Mouse (Mus musculus): ENCODE data around the gene Grin3a. TPM values are rescaled to one million over a fixed set of nuclear protein-coding genes. Genes with fewer than 3 reads are reported as not detected.
A peak's percentile ranks its signal among the peaks of the same experiment; 100 is the strongest.
"Not testable (repeated sequence)": the region's sequence is repeated elsewhere in the genome, so short reads cannot be mapped to it uniquely, and the experiment has no call there.

Grin3a gene
- total and polyA plus RNA-seq, 3 experiments: 0.04 to 0.10 TPM; not detected in 1

GRCm38 (mm10) chr4:49628941-49629340 lies 216.6 kb downstream of the Grin3a start:
- Histone ChIP-seq H3K36me3 (ENCODE audit: control insufficient read depth in 1 of 2, insufficient read depth in 2 of 2, low read length in 2 of 2) (peaks cover 2 to 6% of the 10 kb centered on the region in 2 experiments; a peak in 3 of 4 replicates), H3K9ac (ENCODE audit: control insufficient read depth, low read depth, low read length, poor library complexity, severe bottlenecking) (no peak overlapping the region), H3K9me3 (replicated peaks; ENCODE audit: insufficient read depth, low read length) (no peaks in the 10 kb centered on the region), H3K4me3 (ENCODE audit: control insufficient read depth in 1 of 2, insufficient read depth in 1 of 2, low read depth in 2 of 2, low read length in 2 of 2) (no peak overlapping the region), H3K27ac (ENCODE audit: control insufficient read depth, low read depth, low read length) (no peak overlapping the region), H3K4me1 (ENCODE audit: control insufficient read depth in 1 of 2, insufficient read depth in 2 of 2, low read length in 2 of 2) (peaks cover 2 to 3% of the 10 kb centered on the region in 2 experiments; a peak in 2 of 4 replicates), H3K27me3 (ENCODE audit: control insufficient read depth in 1 of 2, insufficient read depth in 2 of 2, low read length in 2 of 2) (no peaks in the 10 kb centered on the region), H3K79me2 (ENCODE audit: control insufficient read depth, insufficient read depth, low read length, poor library complexity) (peaks cover 9% of the 10 kb centered on the region)
- no peak for DNase-seq (ENCODE audit: low read depth, low spot score)
- TF ChIP-seq MYC (IDR thresholded peaks at IDR 0.05; ENCODE audit: low read depth, low read length) (no peak), CTCF (IDR thresholded peaks at IDR 0.05 in 2 of 3, conservative IDR thresholded peaks at IDR 0.05 in 1 of 3; ENCODE audit: control insufficient read depth in 1 of 3, insufficient read depth in 1 of 3, low read depth in 2 of 3, low read length in 3 of 3, poor library complexity in 1 of 3, severe bottlenecking in 1 of 3) (no peak)

DNA sequence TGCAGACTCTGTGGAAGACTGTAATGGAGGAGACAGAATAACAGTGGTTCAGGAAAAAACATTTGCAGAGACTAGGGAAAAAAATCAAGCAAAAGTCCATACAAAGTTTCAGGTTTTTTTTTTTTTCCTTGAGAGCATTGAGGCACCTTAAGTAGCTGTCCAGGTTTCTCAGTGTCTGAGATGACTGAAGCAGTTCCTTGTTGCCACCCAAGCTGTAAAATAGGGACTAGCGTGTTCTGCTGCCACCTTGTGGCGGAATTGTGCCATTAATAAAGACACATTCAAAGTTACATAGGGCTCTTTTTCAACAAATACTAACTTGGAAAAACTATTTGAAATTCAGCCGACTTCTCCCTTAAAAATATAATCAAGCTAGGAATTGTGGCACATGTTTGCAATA lies 218.6 kb downstream of the Grin3a start:
- H3K36me3 ChIP-seq (ENCODE audit: control insufficient read depth in 1 of 2, insufficient read depth in 2 of 2, low read length in 2 of 2): 0 out of 4 replicates have a peak, but pooled peaks cover 0 to 2% of the 10 kb centered on the region in 2 experiments
- TF ChIP-seq RAD21 (IDR thresholded peaks at IDR 0.05; ENCODE audit: low read depth, low read length) (peak; percentile 81), ZC3H11A (IDR thresholded peaks at IDR 0.05; ENCODE audit: low read depth, low read length) (peak; percentile 90), SMC3 (IDR thresholded peaks at IDR 0.05; ENCODE audit: low read depth, low read length) (peak; percentile 94), CTCF (IDR thresholded peaks at IDR 0.05 in 2 of 3, conservative IDR thresholded peaks at IDR 0.05 in 1 of 3; ENCODE audit: control insufficient read depth in 1 of 3, insufficient read depth in 1 of 3, low read depth in 2 of 3, low read length in 3 of 3, poor library complexity in 1 of 3, severe bottlenecking in 1 of 3) (peak; percentile 45 to 73 (median 47)), BHLHE40 (IDR thresholded peaks at IDR 0.05; ENCODE audit: borderline replicate concordance, low read depth, low read length) (no peak), KAT2A (conservative IDR thresholded peaks at IDR 0.05; ENCODE audit: low read depth, low read length) (no peak)
- H3K4me3 ChIP-seq (ENCODE audit: control insufficient read depth in 1 of 2, insufficient read depth in 1 of 2, low read depth in 2 of 2, low read length in 2 of 2): no peak overlapping the region
- peaks cover under 1% of the 10 kb centered on the region; the same call in 1 of the 2 replicates for H3K79me2 ChIP-seq (ENCODE audit: control insufficient read depth, insufficient read depth, low read length, poor library complexity)
- peak; percentile 78 for DNase-seq (ENCODE audit: low read depth, low spot score)
- no peak overlapping the region for H3K27ac ChIP-seq (ENCODE audit: control insufficient read depth, low read depth, low read length)
- H3K9me3 ChIP-seq (replicated peaks; ENCODE audit: insufficient read depth, low read length): no peaks in the 10 kb centered on the region
- no peak overlapping the region for H3K9ac ChIP-seq (ENCODE audit: control insufficient read depth, low read depth, low read length, poor library complexity, severe bottlenecking)
- H3K4me1 ChIP-seq (ENCODE audit: control insufficient read depth in 1 of 2, insufficient read depth in 2 of 2, low read length in 2 of 2): no peaks in the 10 kb centered on the region
- no peaks in the 10 kb centered on the region for H3K27me3 ChIP-seq (ENCODE audit: control insufficient read depth in 1 of 2, insufficient read depth in 2 of 2, low read length in 2 of 2)

- H3K79me2 ChIP-seq (ENCODE audit: control insufficient read depth, insufficient read depth, low read length, poor library complexity); H3K9me3 ChIP-seq (replicated peaks; ENCODE audit: insufficient read depth, low read length); H3K9ac ChIP-seq (ENCODE audit: control insufficient read depth, low read depth, low read length, poor library complexity, severe bottlenecking); H3K4me3 ChIP-seq (ENCODE audit: control insufficient read depth in 1 of 2, insufficient read depth in 1 of 2, low read depth in 2 of 2, low read length in 2 of 2); DNase-seq (ENCODE audit: low read depth, low spot score); H3K4me1 ChIP-seq (ENCODE audit: control insufficient read depth in 1 of 2, insufficient read depth in 2 of 2, low read length in 2 of 2); H3K27me3 ChIP-seq (ENCODE audit: control insufficient read depth in 1 of 2, insufficient read depth in 2 of 2, low read length in 2 of 2); H3K36me3 ChIP-seq (ENCODE audit: control insufficient read depth in 1 of 2, insufficient read depth in 2 of 2, low read length in 2 of 2); H3K27ac ChIP-seq (ENCODE audit: control insufficient read depth, low read depth, low read length): not testable (repeated sequence)
Observed at GRCm38 (mm10) chr4:49624969-49625368, 220.6 kb downstream of the Grin3a start.

DNA sequence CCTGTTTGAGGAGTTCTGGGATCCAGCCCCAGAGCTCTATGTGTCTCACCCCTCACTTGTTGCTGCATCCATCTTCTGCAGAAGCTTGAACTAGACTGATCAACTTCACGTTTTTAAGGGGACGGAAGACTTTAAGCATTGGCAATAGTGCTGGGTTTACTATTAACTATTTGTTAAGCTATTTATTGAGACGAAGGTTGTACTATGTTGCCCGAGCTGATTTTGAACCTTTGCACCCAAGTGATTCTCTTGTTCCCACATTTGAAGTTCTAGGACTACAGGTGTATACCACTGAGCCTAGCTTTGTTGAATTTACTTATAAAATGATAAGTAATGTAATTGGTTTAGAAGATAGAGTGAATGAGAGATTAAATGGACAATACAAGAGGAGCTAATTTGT lies 221.6 kb downstream of the Grin3a start:
- Histone ChIP-seq H3K27ac (ENCODE audit: control insufficient read depth, low read depth, low read length) (no peak overlapping the region), H3K79me2 (ENCODE audit: control insufficient read depth, insufficient read depth, low read length, poor library complexity) (no peaks in the 10 kb centered on the region), H3K9me3 (replicated peaks; ENCODE audit: insufficient read depth, low read length) (no peaks in the 10 kb centered on the region), H3K27me3 (ENCODE audit: control insufficient read depth in 1 of 2, insufficient read depth in 2 of 2, low read length in 2 of 2) (no peaks in the 10 kb centered on the region), H3K4me1 (ENCODE audit: control insufficient read depth in 1 of 2, insufficient read depth in 2 of 2, low read length in 2 of 2) (no peaks in the 10 kb centered on the region), H3K9ac (ENCODE audit: control insufficient read depth, low read depth, low read length, poor library complexity, severe bottlenecking) (no peak overlapping the region), H3K4me3 (ENCODE audit: control insufficient read depth in 1 of 2, insufficient read depth in 1 of 2, low read depth in 2 of 2, low read length in 2 of 2) (no peak overlapping the region), H3K36me3 (ENCODE audit: control insufficient read depth in 1 of 2, insufficient read depth in 2 of 2, low read length in 2 of 2) (no peaks in the 10 kb centered on the region)
- DNase-seq (ENCODE audit: low read depth, low spot score): no peak
- TF ChIP-seq SMC3 (IDR thresholded peaks at IDR 0.05; ENCODE audit: low read depth, low read length): no peak
- no peak for TF ChIP-seq MEF2A (IDR thresholded peaks at IDR 0.05; ENCODE audit: extremely low read depth, insufficient replicate concordance, low read depth, low read length, poor library complexity, severe bottlenecking)
- TF ChIP-seq RCOR1 (IDR thresholded peaks at IDR 0.05; ENCODE audit: low read depth, low read length): no peak
- TF ChIP-seq SIN3A (IDR thresholded peaks at IDR 0.05; ENCODE audit: low read length): no peak
- TF ChIP-seq TCF12 (IDR thresholded peaks at IDR 0.05; ENCODE audit: low read depth, low read length): no peak
- TF ChIP-seq MYC (IDR thresholded peaks at IDR 0.05; ENCODE audit: low read depth, low read length): no peak
- TF ChIP-seq GABPA (IDR thresholded peaks at IDR 0.05; ENCODE audit: low read depth, low read length): no peak
- no peak for TF ChIP-seq MYB (IDR thresholded peaks at IDR 0.05; ENCODE audit: low read depth, low read length)
- TF ChIP-seq POLR2AphosphoS2 (IDR thresholded peaks at IDR 0.05; ENCODE audit: low read length): no peak
- no peak for TF ChIP-seq MAX (IDR thresholded peaks at IDR 0.05; ENCODE audit: low read length)
- no peak for TF ChIP-seq ZMIZ1 (IDR thresholded peaks at IDR 0.05; ENCODE audit: low read depth, low read length)
- TF ChIP-seq KAT2A (conservative IDR thresholded peaks at IDR 0.05; ENCODE audit: low read depth, low read length): no peak
- TF ChIP-seq CHD1 (IDR thresholded peaks at IDR 0.05; ENCODE audit: low read depth, low read length): no peak
- TF ChIP-seq POLR2AphosphoS5 (IDR thresholded peaks at IDR 0.05; ENCODE audit: borderline replicate concordance, low read depth, low read length): no peak
- TF ChIP-seq TBP (IDR thresholded peaks at IDR 0.05; ENCODE audit: low read depth, low read length): no peak
- TF ChIP-seq ELF1 (IDR thresholded peaks at IDR 0.05; ENCODE audit: low read depth, low read length): no peak
